Mouse (Mus musculus) cerebellum, postnatal 4 days (tissue): Measurements from ENCODE around the gene Pfn1.

Source experiments
- DNase-seq, 2 experiments: peaks; one replicate each; pipeline ENCODE4 v3.0.0; 2022; ENCODE audit warnings: low spot score in 2 of 2, mixed read lengths in 1 of 2

Pfn1 gene

DNA sequence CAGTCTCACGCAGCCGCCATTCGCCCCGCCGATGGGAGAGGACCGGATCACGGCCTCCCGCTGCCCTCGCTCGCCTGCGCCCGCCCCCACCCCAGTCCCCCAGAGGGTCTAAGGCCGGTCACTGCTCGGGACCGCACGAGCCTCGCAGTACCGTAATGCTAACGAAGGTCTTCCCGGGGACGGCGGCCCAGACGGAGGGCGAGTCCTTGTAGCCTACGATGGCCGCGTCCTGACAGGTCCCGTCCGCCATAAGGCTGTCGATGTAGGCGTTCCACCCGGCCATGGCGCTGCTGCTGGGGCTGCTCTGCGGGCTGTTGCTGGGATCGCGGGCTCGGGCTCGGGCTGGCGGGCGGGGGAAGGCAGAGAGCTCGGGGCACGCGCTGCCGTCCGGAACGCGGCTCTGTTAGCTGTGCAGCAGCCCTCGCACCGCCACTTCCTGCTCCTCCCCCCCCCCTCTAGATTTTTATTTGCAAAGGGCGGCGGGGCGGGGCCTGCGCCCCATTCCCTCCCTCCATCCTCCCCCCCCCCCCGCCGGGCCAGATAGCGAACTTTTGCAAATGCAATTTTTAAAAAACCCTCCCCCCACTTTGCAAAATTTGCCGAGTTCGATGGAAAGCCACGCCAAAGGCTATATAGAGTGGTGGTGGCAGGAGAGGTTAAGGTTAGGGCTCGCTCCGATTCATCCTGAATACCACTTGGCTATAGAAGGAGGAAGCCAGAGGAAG is at the start of gene Pfn1:
Pfn1 (minus strand) TSS at position 447 of the 725 bp plus-strand sequence.
- peak in 1 of 2 experiments; percentile 70 for DNase-seq

DNA sequence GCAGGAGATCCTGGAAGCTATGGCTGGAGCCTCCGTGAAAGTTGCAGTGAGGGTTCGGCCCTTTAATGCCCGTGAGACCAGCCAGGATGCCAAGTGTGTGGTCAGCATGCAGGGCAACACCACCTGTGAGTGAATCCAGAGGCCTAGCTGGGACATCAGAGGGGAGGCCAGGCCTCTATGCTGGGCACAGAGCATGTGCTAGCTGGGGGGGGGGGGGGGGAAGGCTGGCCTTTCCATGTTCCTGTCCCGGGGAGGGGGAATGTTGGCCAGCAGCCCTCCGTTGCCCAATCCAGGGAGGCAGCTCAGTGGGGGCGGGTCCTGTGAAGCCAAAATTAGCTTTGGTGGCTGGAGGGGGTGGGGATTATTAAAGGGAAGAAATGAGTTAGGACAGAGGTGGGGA is 48.3 kb upstream of the Pfn1 start:
- DNase-seq: no peak

DNA sequence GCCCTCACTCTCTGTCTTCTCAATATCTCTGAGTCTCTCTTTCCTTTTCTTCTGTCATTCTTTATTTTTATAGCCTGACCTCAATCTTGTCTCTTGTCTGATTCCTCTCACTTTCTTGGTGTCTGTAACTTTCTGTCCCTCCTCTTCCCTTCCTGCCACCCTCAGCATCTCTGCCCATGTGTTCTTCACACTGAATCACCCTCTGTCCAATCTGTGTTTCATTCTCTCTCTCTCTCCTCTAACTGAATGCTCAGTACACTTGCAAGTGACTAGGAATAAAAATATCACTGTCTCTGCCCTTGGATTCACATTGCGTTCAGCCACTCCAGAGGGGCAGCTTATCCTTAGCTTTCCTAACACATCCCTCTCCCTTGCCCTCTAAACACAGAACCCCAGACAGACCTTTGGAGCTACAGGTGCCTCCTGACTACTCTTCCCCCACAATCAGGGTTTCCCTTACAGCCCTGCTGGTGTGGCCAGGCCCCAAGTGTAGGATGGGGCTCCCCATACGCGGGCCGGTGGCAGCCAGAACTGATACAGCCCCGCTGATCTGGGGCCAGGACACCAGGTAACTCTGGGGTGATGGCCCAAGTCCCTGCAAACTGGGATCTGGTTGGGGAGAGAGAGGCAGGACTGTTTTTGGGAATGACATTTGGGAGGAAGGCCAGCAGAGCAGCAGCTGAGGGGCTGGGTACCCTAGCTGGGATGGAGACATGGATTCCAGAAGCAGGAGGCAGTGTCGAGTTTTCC is 47.7 kb upstream of the Pfn1 start:
- no peak for DNase-seq

DNA sequence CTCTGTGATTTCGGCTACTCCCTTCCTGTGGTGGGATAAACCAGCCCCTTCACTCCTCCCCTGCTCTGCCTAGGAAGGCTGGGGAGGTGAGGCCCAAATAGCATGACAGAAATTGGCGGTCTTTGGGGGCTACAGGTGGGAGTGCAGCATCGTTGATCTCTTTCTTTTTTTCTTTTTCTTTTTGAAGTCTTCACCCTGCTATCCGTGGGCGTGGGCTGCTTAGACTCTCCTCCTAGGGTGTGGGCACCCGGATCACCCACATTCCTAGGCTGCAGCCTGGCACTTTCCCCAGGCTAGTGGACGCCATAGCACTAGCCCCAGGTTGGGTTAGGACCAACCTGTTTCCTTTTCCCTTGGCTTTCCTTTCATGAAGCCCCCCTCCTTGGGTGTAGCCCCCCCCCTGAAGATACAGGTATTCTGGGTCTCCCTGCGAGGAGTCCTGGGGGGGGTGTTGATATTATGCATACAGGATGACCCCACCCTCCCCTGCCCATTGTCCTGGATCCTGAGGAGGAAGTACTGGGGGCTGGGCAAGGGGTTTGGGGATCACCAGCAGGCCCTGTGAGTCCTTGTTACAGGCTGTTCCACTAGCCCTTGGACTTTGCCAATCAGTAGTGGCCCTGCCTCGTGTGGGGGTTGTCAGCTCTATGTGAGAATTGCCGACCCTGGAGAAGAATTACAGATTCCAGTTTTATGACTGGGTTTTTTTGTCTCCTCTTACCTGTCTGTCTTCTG is 46.9 kb upstream of the Pfn1 start:
- DNase-seq: no peak

DNA sequence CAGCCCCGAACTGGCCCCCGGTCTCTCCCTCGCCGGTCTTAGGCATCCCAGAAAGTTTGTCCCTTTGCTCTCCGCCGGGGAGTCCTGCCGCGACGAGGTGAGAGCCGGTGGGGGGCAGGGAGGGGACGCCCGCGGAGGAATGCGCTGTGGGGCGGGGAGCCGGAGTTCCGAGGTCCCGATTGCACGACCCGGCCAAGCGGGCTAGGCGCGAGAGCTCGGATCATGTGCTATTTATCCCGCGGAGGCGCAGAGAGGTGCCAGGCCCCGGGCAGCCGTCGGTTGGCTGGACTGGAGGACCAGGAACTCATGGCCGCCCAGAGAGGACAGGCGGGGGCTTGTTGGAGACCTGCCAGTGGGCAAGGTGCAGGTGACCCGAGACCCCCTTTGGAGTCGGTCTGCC is 46.2 kb upstream of the Pfn1 start:
- DNase-seq: peak in 1 of 2 experiments; percentile 51

DNA sequence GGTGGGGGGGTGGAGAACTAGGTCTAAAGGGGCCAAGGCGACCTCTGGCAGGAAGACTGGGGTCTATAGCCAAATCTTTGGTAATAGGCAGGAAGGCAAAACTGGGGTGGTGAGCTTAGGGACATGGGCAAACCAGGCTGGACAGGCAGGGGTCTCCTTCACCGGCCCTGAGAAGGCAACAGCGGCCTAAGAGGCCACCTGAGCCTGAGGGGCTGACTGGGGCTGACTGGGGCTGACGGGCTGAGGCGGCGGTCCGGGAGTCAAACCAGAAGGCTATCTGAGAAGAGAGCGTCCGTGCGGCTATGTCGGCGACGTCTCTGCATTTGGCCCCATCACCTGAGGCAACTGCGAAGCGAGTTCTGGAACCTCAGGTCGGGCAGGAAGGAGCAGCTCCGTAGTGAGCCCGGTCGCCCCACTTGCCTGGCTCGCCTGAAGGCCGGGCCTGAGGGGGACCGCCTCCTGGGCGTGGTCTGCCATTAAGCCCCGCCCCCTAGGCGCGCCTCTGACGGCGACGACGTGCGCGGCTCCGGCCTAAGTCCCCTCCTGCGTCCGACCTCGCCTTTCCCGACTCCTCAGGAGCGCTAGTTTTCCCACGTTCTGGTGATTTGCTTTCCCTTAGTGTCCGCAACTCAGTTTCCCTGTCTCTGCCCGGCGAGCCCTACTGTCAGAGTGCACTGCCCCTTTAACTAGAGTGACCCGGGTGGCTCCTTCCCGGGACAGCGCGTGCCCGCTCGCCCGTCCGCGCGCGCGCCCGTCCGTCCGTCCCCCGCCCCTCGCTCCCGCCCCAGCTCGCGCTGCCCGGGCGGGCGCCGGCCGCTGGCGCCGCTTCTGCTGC is 45.5 kb upstream of the Pfn1 start, which contains the start of the genes Inca1 and Kif1c:
Inca1 (minus strand) TSS at position 434 of the 835 bp plus-strand sequence.
Kif1c (plus strand) TSS at position 827 of the 835 bp plus-strand sequence.
- DNase-seq: peak; percentile 94 to 97

DNA sequence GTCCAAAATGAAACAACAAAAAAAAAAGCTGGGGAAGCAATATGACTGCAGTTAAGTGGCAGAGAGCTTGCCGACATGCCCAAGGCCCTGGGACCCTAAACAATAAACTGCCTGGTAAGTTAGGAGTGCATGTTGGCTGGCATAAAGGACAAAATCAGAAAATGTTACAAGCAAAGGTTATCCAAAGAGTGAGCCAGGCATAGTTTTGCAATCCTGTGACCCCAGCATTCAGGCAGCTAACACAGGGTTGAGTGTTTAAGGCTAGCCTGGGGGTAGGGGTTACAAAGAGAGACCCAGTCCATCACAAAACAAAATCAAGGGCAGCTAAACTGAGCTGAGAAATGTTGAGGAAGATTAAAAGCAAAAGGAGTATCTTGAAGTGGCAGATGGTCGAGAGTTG is 44.6 kb upstream of the Pfn1 start:
- DNase-seq: no peak

DNA sequence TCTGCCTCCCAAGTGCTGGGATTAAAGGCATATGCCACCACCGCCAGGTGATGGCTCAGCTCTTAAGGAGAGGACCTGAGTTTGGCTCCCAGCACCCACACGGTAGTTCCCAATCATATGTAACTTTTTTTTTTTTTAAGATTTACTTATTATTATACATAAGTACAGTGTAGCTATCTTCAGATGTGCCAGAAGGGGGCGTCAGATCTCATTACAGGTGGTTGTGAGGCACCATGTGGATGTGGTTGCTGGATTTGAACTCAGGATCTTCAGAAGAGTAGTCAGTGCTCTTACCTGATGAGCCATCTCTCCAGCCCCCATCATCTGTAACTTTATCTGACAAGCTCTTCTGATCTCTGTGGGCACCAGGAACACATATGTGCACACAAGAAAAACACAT is 42.9 kb upstream of the Pfn1 start:
- DNase-seq: no peak

DNA sequence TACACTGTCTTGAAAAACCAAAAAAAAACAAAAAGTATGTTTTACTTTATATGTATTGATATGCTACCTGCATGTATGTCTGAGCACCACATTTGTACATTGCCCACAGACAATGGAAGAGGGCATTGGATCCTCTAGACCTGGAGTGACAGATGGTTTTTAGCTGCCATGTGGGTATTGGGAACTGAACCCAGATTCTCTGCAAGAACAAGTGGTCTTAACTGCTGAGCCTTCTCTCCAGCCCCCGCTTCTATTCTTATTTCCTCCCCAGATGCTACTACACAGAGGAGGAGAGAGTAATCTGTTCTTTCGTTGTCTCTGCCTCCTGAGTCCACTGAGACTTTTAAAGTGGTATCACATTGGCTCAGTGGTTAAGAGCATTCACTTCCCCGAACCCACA is 39.1 kb upstream of the Pfn1 start:
- DNase-seq: no peak

DNA sequence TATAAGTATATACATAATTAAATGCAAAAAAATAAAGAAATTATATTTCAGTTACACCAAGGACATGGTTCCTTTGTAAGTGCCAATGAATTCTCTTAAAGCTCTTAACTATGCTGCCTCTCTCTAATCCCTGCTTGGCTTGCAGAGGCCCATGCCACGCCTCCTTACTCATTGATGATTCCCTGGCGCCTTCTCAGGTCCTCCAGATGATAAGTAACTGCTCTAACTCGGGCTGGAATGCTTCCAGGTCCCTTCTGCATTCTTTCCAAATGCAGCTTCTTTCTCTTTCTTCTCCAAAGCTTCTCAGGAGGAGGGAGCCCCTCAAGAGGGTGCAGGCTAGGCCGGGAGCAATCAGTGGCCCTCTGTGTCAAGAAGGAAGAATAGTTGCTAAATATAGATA is 35.1 kb upstream of the Pfn1 start:
- no peak for DNase-seq

DNA sequence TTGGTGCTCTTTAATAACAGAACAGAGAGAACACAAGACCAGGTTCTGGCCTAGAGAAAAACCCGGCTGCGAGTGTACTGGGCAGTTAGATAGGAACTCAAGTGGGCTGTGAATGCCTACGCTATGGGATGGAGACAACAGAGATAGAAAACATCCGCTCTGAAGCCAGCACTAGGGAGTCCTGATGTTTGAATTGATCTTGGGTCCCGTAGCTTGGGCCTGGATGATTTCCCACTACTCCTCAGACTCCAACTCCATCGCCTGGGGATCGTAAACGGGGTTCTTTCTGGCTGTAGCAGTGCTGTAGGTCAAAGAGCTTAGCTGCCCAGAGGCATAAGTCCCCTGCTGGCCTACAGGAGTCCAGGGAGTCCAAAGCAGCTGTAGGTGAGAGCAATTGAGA is 33.9 kb upstream of the Pfn1 start:
- no peak for DNase-seq

DNA sequence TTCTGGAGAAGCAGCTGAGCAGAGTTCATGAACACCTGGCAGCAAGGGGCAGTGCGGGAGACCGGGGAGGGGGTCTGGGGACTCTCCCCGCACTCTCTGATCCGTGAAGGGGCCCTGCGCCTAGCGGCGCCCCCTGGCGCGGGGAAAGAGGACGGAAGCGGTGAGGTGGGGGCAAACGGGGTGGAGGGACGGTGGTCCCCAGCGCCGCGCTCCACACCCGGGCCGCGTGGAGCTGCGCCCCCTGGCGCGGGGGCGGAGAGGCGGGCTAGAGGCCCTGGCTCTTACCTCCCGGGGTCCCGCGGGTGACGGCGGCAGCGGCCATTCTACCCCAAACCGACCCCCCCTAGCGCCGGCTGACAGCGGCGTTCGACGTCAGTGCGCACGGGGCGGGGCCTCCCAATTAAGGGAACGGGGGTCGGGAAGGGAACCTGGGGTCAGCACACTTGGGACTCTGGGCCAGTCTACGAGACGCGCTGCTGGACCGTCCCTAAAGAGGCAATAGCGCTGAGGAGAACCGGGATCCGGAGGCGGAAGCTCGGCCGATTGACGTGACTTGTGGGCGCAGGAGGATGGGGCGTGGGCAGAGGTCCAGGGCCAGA is 33.3 kb upstream of the Pfn1 start, which contains the start of gene Camta2:
Camta2 (minus strand) TSS at position 505 of the 599 bp plus-strand sequence.
- peak; percentile 64 to 88 for DNase-seq

DNA sequence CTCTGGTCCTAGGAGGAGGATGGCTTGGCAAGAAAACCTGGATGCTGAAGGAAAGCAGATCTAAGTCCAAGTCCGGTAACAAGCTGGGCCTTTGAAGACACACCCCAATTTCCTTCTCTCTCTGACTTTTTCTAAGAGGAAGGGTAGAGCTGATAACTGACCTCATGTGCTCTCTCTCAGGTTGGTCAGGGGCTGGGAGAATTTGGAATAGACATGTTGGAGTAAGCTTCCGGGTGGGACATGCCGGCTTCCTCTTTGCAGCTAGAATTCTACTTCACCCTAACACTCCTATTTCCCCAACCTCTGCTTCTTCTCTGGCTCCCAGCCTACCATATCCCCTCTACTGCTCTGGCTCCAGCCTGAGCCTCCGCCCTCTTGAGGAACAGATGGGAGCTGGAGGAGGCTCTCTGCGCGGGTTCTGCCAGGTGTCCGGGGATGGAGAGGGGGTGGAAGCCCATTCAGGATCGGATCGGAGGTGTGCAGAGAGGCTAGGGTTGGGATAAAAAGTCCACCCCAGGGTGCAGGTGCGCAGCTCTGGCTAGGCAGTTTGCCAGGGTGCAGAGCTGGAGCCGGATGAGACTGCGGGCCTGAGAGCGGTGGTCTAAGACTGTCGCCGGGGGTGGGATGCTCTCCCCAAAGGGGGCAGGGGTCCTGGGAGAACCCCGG is 32.6 kb upstream of the Pfn1 start:
- peak in 1 of 2 experiments; percentile 45 for DNase-seq

DNA sequence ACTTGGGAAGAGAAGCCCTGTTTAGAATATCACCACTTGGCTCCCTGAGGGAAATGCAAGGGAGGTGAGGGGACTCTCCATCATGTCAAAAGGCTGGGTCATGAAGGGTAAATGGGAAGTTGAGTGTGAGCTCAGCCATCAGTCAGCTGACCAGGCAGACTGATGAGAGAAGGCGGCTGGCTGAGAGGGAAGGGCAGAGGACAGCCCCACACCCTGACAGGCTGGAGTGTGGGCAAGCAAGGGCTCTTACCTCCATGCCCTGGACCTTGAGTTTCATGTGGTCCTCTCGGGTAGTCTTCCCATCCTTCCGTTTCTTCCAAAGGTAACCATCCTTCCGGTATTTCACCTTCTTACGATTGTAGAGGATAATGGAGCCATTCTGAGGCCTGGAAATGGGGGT is 29.2 kb upstream of the Pfn1 start:
- no peak for DNase-seq

DNA sequence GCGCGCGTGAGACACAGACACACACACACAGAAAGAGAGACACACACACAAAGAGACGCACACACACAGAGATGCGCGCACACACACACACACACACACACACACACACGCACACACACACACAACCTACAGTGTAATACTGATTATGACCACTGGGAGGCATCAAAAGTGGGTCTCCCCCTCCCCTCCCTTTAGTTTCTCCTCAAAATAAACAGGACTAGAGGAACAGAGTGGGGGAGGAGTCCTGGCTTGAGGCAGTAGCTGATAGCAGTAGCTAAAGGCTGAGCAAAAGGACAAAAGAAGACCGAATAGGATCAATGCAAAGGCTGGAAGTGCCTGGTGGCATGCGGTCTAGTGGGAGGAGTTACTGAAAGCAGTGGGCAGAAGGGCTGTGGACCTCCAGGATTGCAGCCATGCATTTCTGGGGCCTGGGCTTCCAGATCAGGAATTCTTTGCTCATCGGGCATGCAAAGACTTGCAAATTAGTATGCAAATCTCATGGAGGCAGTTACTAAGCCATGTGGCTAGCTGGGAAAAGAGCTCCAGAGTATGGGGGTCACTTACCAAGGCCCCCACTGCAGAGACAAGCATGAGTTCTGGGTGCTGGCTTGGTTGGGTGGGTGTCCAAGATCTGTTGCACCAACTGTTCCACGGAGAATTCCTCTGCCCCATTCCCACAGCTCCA is 27.6 kb upstream of the Pfn1 start:
- DNase-seq: peak in 1 of 2 experiments; percentile 58

DNA sequence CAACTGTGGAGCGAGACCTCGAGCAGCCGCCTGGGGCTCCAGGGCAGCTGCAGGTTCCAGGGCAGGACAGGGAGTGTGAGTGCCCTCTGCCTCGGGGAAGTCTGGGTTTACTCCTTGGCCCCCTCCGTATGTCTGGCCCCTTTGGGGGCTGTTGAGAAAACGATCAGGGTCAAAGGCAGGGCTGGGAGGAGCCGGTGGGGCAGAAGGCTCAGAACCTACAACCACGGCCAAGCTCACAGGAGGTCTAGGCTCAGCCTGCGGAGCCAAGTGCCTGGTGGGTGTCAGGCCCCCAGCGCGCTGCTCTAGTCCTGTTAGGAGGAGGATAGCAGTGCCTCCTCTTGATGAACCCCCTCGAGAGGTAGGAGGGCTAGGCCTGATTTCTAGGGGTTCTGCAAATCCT is 26.7 kb upstream of the Pfn1 start:
- no peak for DNase-seq

DNA sequence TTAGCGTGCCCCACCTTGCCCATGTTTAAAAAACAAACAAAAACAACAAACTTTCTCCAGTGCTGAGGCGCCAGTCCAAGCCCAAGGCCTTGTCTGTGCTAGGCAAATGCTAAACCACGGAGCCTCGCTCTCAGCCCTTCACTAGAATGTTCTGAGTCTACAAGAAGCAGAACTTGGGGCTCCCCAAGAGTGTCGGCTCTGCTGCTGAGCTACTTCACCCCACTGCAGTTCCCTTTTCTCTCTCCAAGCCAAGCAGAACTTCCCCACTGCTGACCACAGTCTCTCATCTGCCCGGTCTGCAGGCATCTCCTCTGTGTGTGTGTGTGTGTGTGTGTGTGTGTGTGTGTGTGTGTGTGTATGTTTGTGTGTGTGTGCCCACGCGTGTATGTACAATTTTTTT is 25.4 kb upstream of the Pfn1 start:
- no peak for DNase-seq

DNA sequence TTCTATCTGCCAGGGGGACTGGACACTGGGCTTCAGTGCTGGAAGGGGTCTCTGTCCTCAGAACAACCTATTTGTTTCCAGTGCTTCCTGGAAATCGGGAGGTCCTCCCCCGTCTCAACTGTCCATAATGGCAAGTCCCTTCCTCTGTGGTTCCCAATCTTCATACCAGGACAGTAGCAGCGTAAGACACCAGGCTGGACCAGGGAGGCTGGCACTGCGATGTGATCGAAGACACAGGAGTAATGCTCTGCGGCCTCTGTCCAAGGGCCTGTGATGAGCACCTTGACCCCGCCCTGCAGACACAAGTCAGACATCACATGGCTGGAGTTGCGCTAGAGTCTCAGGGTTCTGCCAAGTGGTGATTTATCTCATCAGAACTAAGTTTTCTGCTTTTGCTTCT is 24.9 kb upstream of the Pfn1 start:
- no peak for DNase-seq

DNA sequence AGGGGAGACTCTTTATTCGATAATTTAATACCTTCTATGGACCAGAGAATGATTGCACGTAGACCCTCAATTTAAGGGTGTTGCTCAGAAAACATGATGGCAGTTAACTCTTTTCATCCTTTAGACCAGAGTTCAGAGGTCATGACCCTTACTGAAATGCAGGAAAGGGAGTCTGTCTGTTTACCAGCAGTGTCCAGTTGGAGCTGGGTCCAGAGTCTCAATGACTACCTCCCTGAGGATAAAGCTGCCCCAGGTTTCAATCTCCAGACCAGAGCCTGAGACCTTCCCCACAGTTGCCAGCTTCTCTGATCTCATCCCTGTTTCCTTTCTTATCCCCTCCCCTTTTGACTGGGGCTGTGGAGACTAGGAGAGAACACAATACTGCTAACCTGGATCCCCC is 24.1 kb upstream of the Pfn1 start:
- no peak for DNase-seq

DNA sequence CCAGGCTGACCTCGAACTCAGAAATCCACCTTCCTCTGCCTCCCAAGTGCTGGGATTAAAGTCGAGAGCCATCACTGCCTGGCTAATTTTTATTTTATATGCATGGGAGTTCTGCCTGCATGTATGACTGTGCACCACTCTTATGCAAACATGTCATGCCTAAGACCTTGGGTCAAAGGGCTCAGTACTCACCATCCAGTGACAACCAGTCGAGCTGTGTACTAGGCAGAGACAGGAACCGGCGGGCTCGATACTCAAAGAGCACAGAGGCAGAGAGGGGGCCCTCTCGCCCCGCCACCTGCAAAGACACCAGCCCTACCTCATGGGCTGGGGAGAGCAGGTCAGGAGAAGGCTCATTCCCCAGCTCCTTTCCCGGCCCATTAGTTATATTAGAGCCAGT is 23.6 kb upstream of the Pfn1 start:
- DNase-seq: no peak
